Mouse (Mus musculus) liver, postnatal 0 days (tissue): ENCODE measurements around the gene Arpc3.
A peak's percentile ranks its signal among the peaks of the same experiment; 100 is the strongest.

Source experiments
- CTCF ChIP-seq: sonication (generic); IDR thresholded peaks from 2 replicates; pipeline ENCODE4 v1.5.1; 2016; ENCODE audit warnings: antibody characterized with exemption, low read depth
- EP300 ChIP-seq: IDR thresholded peaks from 2 replicates; pipeline ENCODE4 v1.6.1; 2016; ENCODE audit warnings: antibody characterized with exemption, low read depth, mild to moderate bottlenecking

DNA sequence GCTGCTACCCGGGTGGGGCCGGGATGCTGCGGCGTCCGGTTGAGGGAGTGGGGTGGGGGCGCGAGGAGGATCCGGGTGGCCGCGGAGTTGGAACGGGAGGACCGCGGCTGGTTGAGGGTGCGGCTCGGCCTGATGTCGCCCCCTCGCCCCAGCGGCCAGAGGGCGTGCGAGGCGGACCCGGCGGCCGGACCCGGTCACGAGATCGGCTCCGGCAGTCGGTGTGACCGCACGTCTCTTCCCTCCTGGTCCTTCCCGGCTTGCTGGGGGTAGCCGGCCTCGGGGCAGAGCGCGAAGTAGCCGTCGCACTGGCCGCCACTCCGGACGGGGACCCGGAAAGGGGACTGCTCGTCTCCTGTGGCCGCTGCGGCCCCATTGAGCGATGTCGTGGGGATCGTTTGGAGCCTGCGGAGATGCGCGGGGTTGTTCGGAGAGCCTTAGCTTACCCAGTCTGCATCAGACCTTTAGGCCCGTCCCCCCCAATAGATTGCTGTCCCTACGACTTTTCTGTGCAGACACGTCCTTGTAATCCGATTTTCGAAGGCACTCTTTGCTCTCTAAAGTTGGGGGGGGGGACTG lies 37.1 kb upstream of the Arpc3 start:
- TF ChIP-seq EP300 (no peak), CTCF (peak; percentile 24; the same call in 1 of the 2 replicates)
